Mouse (Mus musculus) stomach, embryonic 15.5 days (tissue): ENCODE measurements around the gene Bub1b. TPM values are rescaled to one million over a fixed set of nuclear protein-coding genes. Genes with fewer than 3 reads are reported as not detected.
"Not testable (repeated sequence)": the region's sequence is repeated elsewhere in the genome, so short reads cannot be mapped to it uniquely, and the experiment has no call there.

Experiments
- ATAC-seq: fragments of 200-750 bp; cut with Nextera tagmentation; 2 replicates; pipeline ENCODE4 v1.8.0; 2017; ENCODE audit warnings: low read depth, moderate number of reproducible peaks, moderate TSS enrichment; ENCODE audit not compliant: insufficient read depth, low FRiP score
- H3K27ac ChIP-seq: fragments of 300-500 bp; sonication (generic); 2 replicates; pipeline ENCODE4 v1.5.1; 2015; ENCODE audit warnings: mild to moderate bottlenecking, inconsistent platforms
- H3K27me3 ChIP-seq: fragments of 300-500 bp; sonication (generic); replicated peaks from 2 replicates; pipeline ENCODE4 v1.6.1; 2015; ENCODE audit warnings: inconsistent platforms
- H3K36me3 ChIP-seq: fragments of 300-500 bp; sonication (generic); 2 replicates; pipeline ENCODE4 v1.6.1; 2015; ENCODE audit warnings: inconsistent platforms
- H3K4me1 ChIP-seq: fragments of 300-500 bp; sonication (generic); 2 replicates; pipeline ENCODE4 v1.6.1; 2015; ENCODE audit warnings: inconsistent platforms
- H3K4me2 ChIP-seq: fragments of 300-500 bp; sonication (generic); 2 replicates; pipeline ENCODE4 v1.6.1; 2015; ENCODE audit warnings: mild to moderate bottlenecking, inconsistent platforms
- H3K4me3 ChIP-seq: fragments of 300-500 bp; sonication (generic); replicated peaks from 2 replicates; pipeline ENCODE4 v1.5.1; 2015; ENCODE audit warnings: inconsistent platforms
- H3K9ac ChIP-seq: fragments of 300-500 bp; sonication (generic); 2 replicates; pipeline ENCODE4 v1.6.1; 2015; ENCODE audit warnings: inconsistent platforms
- H3K9me3 ChIP-seq: fragments of 300-500 bp; sonication (generic); 2 replicates; pipeline ENCODE4 v1.6.1; 2016; ENCODE audit warnings: inconsistent platforms
- WGBS: fragments of 180-500 bp; shearing (Covaris S2); methylation state at CpG from one replicate; pipeline ENCODE4 v1.1.7; 2015; 5-methylcytosine and 5-hydroxymethylcytosine counted together
- polyA plus RNA-seq: library from polyadenylated mRNA; unstranded; fragments of >200 nt; fragmentation: Nextera tagmentation; extraction: Ambion mirVana; gene quantifications from 2 replicates; pipeline ENCODE4 v1.2.1, GENCODE M21; 2015

Gene Bub1b
- polyA plus RNA-seq, 1 experiment from 2014 or later, result 66.9 TPM

DNA sequence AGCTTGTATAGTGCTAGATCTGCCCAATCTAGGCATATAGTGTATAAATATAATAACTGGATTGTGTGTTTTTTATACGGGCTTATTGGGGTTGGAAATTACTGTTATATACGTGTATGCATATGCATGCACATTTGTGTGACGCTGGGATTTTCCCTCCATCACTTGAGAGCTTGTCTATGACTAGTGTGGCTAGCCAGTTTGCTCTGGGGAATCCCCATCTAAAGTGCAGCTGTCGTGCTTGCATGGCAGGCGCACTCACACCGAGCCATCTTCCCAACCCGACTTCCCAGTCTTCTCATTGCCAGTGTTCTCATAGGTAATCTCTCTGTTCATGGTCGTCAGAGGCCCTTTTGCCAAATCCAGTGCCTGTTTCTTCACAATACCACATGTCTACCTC is 22.6 kb downstream of the Bub1b start:
- Histone ChIP-seq H3K4me1 (no peaks in the 10 kb centered on the region), H3K4me3 (no peak overlapping the region), H3K36me3 (peaks cover 55% of the 10 kb centered on the region), H3K27me3 (no peaks in the 10 kb centered on the region), H3K9ac (no peak overlapping the region), H3K4me2 (no peak overlapping the region), H3K27ac (no peak overlapping the region), H3K9me3 (no peaks in the 10 kb centered on the region)
- 88% methylated on average over 8 of the region's 8 CpGs for WGBS
- no peak for ATAC-seq

DNA sequence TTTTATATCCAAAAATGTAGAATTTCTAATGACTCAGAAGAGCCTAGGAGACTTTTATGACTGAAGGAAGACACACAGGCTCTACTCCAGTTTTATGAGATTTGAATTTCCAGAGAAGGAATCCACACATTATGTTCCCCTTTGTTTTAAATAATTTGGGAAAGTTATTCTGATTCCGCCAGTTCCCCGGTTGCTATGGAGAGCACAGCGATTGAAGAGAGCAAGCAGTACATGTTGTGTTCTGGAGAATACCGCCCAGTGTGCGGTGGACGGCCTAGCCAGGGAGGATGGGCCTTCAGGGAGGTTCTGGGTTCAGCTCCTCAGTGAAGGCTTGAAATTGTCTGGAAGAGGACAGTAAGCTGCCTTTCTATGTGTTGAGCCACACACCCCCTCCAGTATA is 31.3 kb downstream of the Bub1b start:
- Histone ChIP-seq H3K9ac (no peak overlapping the region), H3K4me2 (no peak overlapping the region), H3K4me3 (no peak overlapping the region), H3K36me3 (peaks cover 46% of the 10 kb centered on the region), H3K27me3 (no peaks in the 10 kb centered on the region), H3K4me1 (no peaks in the 10 kb centered on the region), H3K9me3 (no peaks in the 10 kb centered on the region), H3K27ac (no peak overlapping the region)
- no peak for ATAC-seq
- 97% methylated on average over 6 of the region's 6 CpGs for WGBS

GRCm38 (mm10) chr2:118633441-118633840 is 35.4 kb downstream of the Bub1b start:
- no peak overlapping the region for H3K9ac ChIP-seq
- peaks cover 48% of the 10 kb centered on the region for H3K36me3 ChIP-seq
- no peaks in the 10 kb centered on the region for H3K4me1 ChIP-seq
- 76% methylated on average over 5 of the region's 5 CpGs for WGBS
- no peak for ATAC-seq
- no peaks in the 10 kb centered on the region for H3K9me3 ChIP-seq
- no peaks in the 10 kb centered on the region for H3K27me3 ChIP-seq
- H3K27ac ChIP-seq, result no peak overlapping the region
- H3K4me2 ChIP-seq, result no peak overlapping the region
- no peak overlapping the region for H3K4me3 ChIP-seq

DNA sequence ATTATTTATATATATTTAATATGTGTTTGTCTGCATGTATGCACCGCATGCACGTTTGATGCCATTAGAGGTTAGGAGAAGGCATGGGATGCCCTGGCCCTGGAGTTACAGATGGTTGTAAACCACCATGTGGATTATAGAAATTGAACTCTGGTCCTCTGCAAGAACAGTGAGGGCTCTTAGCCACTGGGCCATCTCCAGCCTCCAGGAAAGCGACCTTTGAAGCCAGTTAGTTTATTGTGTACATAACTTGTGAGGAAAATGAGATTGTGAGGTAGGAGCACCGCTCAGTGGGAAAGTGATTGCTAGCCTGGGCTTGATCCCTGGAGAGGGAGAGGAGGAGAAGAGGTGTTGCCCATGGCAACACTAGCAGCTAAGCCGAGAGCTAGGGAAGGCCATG is 39.2 kb downstream of the Bub1b start:
- peaks cover 43% of the 10 kb centered on the region for H3K36me3 ChIP-seq
- H3K27me3 ChIP-seq, result no peaks in the 10 kb centered on the region
- no peak overlapping the region for H3K4me3 ChIP-seq
- H3K4me1 ChIP-seq, result no peaks in the 10 kb centered on the region
- H3K9ac ChIP-seq, result no peak overlapping the region
- H3K27ac ChIP-seq, result no peak overlapping the region
- H3K9me3 ChIP-seq, result no peaks in the 10 kb centered on the region
- 78% methylated on average over 5 of the region's 5 CpGs for WGBS
- no peak overlapping the region for H3K4me2 ChIP-seq
- ATAC-seq, result no peak

DNA sequence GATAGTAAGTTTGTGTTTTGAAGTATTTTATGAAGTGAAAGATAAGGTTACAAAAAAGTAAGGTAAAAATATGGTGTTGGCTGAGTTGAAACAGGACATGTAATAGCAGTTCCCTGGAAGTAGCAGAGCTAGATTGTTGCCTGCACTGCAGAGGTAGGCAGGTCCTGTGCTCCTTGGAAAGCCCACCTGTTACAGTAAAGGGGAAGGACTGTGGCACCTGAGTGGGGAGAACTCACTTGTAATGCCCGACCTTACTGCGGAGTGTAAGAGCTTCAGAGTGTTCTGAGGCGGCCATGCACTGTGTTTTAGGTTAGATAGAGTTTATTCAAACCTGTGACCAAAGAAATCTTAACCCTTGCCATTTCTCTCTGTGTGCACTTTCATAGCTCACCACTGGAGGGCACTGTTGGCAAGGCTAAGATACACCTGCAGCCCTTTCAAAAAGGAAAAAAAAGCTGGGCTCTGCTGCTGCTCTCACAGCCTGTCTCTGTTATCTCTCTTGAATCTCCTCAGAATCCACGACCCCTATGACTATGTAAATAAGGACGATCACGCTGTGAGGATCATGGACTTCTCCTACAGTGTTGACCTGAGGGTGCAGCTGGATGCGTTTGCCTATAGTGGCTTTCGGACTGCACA is 40.0 kb downstream of the Bub1b start:
- WGBS, result 33% methylated on average over 8 of the region's 8 CpGs
- Histone ChIP-seq H3K36me3 (peaks cover 38% of the 10 kb centered on the region), H3K27me3 (no peaks in the 10 kb centered on the region), H3K4me1 (no peaks in the 10 kb centered on the region), H3K9me3 (no peaks in the 10 kb centered on the region), H3K4me3 (no peak overlapping the region), H3K27ac (no peak overlapping the region), H3K9ac (no peak overlapping the region), H3K4me2 (no peak overlapping the region)
- no peak for ATAC-seq

DNA sequence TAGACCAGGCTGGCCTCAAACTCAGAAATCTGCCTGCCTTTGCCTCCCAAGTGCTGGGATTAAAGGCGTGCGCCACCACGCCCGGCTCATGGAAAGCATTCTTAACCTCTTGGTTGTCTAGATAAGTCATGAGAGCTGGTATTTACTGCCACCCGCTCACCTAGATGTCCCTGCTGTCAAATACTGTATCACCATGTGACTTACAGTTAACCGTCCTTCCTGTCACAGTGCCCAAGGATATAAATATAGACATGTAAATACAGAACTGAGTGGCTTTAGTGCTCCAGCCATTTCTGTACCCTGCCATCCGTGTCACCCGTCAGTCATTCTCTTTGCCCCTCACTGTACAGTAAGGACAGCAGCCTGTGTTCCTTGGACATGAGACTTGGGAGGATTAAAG is 40.7 kb downstream of the Bub1b start:
- WGBS, result 93% methylated on average over 8 of the region's 8 CpGs
- H3K27ac ChIP-seq, result no peak overlapping the region
- H3K4me1 ChIP-seq, result no peaks in the 10 kb centered on the region
- H3K36me3 ChIP-seq, result peaks cover 36% of the 10 kb centered on the region
- no peak overlapping the region for H3K4me2 ChIP-seq
- H3K9me3 ChIP-seq, result no peaks in the 10 kb centered on the region
- H3K4me3 ChIP-seq, result no peak overlapping the region
- no peaks in the 10 kb centered on the region for H3K27me3 ChIP-seq
- ATAC-seq, result no peak
- no peak overlapping the region for H3K9ac ChIP-seq

GRCm38 (mm10) chr2:118641147-118641546 is 43.1 kb downstream of the Bub1b start:
- Histone ChIP-seq H3K4me1 (no peaks in the 10 kb centered on the region), H3K4me2 (no peak overlapping the region), H3K4me3 (no peak overlapping the region), H3K36me3 (peaks cover 25% of the 10 kb centered on the region), H3K27me3 (no peaks in the 10 kb centered on the region), H3K27ac (no peak overlapping the region), H3K9me3 (no peaks in the 10 kb centered on the region), H3K9ac (no peak overlapping the region)
- no peak for ATAC-seq
- WGBS, result 51% methylated on average over 2 of the region's 2 CpGs

- H3K36me3 ChIP-seq, result peaks cover 22% of the 10 kb centered on the region
- no peak overlapping the region for H3K4me3 ChIP-seq
- H3K4me2 ChIP-seq, result no peak overlapping the region
- no peak for ATAC-seq
- no peak overlapping the region for H3K9ac ChIP-seq
- H3K27me3 ChIP-seq, result no peaks in the 10 kb centered on the region
- H3K27ac ChIP-seq, result no peak overlapping the region
- H3K4me1 ChIP-seq, result no peaks in the 10 kb centered on the region
- 75% methylated on average over 3 of the region's 3 CpGs for WGBS
- no peaks in the 10 kb centered on the region for H3K9me3 ChIP-seq
These were observed 44.4 kb downstream of the Bub1b start for GRCm38 (mm10) chr2:118642431-118642830.

DNA sequence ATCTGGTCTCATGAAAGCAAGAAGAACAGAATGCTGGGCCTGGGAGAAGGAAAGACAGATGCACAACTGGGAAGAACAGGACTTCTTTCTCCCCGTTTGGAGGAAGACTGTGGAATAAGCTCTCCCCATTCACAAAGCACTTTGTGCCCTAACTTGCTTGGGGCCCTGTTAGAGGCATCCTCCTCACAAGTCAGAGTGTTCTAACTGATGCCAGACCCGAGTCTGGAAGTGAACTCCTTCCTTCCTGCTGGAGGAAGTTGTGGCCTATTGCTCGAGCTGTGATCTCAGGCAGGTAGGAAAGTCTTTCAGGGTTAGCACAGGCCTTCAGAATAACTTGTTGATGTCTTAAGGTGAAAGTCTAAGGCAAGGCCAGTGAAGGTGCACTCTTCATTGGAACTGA is 44.9 kb downstream of the Bub1b start:
- Histone ChIP-seq H3K9me3 (no peaks in the 10 kb centered on the region), H3K9ac (no peak overlapping the region), H3K27ac (no peak overlapping the region), H3K4me3 (no peak overlapping the region), H3K36me3 (peaks cover 22% of the 10 kb centered on the region), H3K27me3 (no peaks in the 10 kb centered on the region), H3K4me2 (no peak overlapping the region), H3K4me1 (no peaks in the 10 kb centered on the region)
- WGBS, result 62% methylated on average over 3 of the region's 3 CpGs
- ATAC-seq, result no peak

DNA sequence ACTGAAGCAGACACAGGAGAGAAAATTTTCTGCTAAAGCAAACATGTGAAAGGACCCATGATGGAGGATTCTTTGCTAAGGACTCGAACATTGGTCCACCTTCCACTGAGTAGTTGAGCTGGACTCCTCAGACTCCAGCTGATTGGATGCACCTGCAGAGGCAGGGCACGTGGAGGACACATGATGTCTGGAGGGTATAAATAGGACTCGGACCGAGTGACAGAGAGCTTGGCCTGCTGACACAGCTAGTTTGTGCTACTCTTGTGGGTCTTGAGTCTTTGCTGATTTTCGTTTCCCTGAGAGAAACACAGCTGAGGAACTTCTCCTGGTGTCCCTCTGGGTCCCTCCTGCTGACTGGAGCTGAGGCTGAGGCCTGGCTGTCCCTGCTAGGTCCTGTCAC is 48.7 kb downstream of the Bub1b start:
- Histone ChIP-seq H3K4me3 (no peak overlapping the region), H3K4me1 (no peaks in the 10 kb centered on the region), H3K9me3 (no peaks in the 10 kb centered on the region), H3K36me3 (0 out of 2 replicates have a peak, but pooled peaks cover 5% of the 10 kb centered on the region), H3K4me2 (no peak overlapping the region), H3K27ac (no peak overlapping the region), H3K9ac (no peak overlapping the region), H3K27me3 (no peaks in the 10 kb centered on the region)
- no peak for ATAC-seq
- WGBS, result 88% methylated on average over 5 of the region's 5 CpGs

DNA sequence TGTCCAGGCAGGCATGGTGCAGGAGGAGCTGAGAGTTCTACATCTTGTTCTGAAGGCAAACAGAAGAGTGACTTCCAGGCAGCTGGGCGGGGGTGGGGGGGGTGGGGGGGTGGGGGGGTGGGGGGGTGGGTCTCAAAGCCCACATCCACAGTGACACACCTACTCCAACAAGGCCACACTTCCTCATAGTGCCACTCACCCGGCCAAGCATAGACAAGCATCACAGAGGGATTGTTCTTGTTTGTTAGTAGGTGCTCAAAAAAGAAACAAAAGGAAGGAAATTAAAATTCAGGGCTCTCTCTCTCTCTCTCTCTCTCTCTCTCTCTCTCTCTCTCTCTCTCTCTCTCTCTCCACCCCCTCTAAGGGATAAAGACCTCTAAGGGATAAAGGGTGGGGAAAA is 52.7 kb downstream of the Bub1b start:
- H3K4me3 ChIP-seq, H3K4me1 ChIP-seq, H3K27me3 ChIP-seq, H3K4me2 ChIP-seq, ATAC-seq, H3K9me3 ChIP-seq, H3K36me3 ChIP-seq, H3K27ac ChIP-seq, H3K9ac ChIP-seq: not testable (repeated sequence)
- 54% methylated on average over 2 of the region's 2 CpGs for WGBS

- H3K9me3 ChIP-seq, result no peaks in the 10 kb centered on the region
- peak overlapping the region; percentile 77 for H3K27ac ChIP-seq
- ATAC-seq, result peak; percentile 5; the same call in 1 of the 2 replicates
- H3K4me2 ChIP-seq, result no peak overlapping the region
- H3K27me3 ChIP-seq, result no peaks in the 10 kb centered on the region
- 19% methylated on average over 3 of the region's 3 CpGs for WGBS
- no peak overlapping the region for H3K9ac ChIP-seq
- no peaks in the 10 kb centered on the region for H3K36me3 ChIP-seq
- no peak overlapping the region for H3K4me3 ChIP-seq
- H3K4me1 ChIP-seq, result peaks cover 30% of the 10 kb centered on the region
These were observed 58.8 kb downstream of the Bub1b start for GRCm38 (mm10) chr2:118656688-118657281.

GRCm38 (mm10) chr2:118658457-118658856 is 60.4 kb downstream of the Bub1b start:
- peak overlapping the region; percentile 78 for H3K27ac ChIP-seq
- ATAC-seq, result peak; percentile 90
- H3K4me3 ChIP-seq, result no peak overlapping the region
- H3K4me1 ChIP-seq, result peaks cover 38% of the 10 kb centered on the region
- H3K9me3 ChIP-seq, result no peaks in the 10 kb centered on the region
- no peak overlapping the region for H3K9ac ChIP-seq
- 17% methylated on average over 4 of the region's 4 CpGs for WGBS
- H3K27me3 ChIP-seq, result peaks cover 10% of the 10 kb centered on the region; the same call in 1 of the 2 replicates
- no peaks in the 10 kb centered on the region for H3K36me3 ChIP-seq
- H3K4me2 ChIP-seq, result no peak overlapping the region
